Mouse (Mus musculus) heart, adult 18-20 months (tissue): ENCODE measurements at regions not wholly inside any gene's neighbourhood (a gene's known extent, or its start where the extent isn't known, plus 50 kb on each side); places are given as distances from the start of the nearest gene placed in this dataset.

Experiments
- DNase-seq, 2 experiments: peaks; one replicate each; pipeline ENCODE4 v3.0.0; 2021 to 2022; ENCODE audit warnings: mixed read lengths in 1 of 2

DNA sequence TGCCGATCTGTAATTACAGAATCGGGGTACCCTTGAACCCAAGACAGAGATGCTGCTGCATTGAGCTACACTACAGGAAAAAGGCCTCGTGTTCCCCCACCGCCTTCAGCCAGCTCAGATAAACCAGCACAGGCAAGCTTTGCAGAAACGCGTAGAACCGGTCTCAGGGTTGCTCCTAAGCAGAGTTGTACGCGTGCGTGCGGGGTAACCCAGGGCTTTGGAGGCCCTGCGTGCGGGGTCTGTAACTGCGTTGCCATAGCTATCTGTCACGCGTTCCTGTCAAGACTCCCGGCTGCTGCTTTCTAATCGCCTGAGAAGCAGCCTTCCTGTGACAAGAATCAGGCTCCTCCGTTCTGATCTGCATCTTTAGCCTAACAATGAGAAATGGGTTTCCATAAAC lies 69.6 kb upstream of the Hnrnpa3 start:
- DNase-seq: peak in 1 of 2 experiments; percentile 35

DNA sequence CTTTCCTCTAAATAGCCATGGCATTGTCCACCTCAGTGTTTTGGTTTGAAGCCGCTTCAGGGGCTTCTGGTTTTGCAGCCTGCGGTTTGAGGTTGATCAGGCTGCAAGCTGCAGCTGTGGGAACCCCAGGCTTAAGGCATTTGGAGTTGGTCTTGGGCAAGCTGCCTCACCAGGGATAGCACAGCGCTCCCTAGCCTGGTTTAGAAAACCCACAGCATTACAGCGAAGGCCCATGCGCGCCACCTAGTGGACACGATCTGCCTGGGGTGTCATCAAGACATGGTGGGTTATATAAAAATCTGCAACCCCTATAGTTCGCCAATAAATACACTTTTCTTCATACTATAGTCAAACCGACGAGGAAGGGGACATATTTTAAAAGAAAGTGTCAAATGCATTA lies 68.9 kb upstream of the Hnrnpa3 start:
- DNase-seq: peak; percentile 87 to 93

DNA sequence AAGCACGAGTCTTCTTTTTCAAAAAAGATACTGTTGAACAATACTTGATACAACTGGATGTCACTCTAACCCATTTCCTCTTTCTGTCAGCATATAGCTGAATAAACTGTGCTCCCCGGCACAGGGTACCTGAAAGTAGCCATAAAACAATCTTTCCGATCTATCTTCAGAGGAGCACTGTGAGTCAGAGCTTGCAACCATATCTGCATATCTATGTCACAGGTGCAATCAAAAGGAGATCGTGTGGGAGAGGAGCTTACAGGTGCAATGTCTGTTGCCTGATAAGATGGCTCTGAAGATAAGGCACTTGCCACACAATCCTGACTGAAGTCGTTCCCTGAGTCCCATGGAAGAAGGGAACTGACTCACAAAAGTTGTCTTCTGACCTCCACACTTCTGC lies 58.5 kb upstream of the Hnrnpa3 start:
- no peak for DNase-seq

DNA sequence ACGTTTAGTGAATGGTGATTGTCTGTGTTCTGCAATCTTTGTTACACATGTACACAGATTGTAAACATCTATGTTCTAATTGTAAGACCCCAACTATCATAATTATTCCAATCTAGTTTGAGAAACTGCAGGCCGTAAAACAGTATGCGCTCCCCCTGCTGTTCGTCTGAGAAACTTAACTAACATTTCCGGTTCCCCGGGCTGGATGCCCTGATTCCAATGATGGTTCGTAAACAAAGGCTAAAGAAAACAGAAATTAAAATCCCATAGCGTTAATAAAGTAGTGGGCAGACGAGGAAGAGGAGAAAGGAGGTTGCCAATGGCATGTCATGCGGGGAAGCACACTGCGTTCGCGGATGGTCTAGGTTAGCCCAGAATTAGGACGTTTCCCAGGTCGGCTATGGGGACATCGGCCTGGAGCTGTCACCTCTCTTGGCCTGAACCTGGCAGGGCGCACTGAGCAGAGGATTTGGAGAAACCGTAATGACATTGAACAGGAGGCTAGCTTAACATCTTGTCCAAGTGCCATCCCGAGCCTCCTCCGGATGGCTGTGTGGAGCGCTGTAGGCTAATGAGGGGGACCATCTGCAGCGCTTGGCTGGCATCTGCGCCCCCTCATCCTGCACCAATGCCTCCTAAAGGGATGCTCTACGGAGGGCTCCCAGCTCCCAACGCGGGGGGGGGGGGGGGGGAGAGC lies 55.7 kb upstream of the Hnrnpa3 start:
- DNase-seq: peak; percentile 45 to 80

DNA sequence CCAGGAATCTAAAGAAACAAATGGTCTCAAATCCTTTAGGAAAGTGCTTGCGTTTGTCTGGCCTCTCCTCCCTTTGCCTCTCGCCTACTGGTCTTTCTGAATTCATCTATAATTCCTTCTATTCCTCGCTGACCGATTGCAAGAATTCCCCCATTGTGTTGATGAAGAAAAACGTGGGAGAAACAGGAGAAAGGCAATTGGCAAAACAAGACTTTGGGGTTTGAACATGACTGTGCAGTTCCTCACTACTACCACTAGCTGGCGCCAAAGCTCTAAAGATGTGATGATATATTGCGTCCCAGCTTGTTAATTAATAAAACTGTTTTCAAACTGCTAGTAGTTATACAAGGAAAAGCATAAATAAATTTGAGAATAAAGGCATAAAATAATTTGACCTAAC lies 53.4 kb upstream of the Hnrnpa3 start:
- peak; percentile 62 to 81 for DNase-seq

DNA sequence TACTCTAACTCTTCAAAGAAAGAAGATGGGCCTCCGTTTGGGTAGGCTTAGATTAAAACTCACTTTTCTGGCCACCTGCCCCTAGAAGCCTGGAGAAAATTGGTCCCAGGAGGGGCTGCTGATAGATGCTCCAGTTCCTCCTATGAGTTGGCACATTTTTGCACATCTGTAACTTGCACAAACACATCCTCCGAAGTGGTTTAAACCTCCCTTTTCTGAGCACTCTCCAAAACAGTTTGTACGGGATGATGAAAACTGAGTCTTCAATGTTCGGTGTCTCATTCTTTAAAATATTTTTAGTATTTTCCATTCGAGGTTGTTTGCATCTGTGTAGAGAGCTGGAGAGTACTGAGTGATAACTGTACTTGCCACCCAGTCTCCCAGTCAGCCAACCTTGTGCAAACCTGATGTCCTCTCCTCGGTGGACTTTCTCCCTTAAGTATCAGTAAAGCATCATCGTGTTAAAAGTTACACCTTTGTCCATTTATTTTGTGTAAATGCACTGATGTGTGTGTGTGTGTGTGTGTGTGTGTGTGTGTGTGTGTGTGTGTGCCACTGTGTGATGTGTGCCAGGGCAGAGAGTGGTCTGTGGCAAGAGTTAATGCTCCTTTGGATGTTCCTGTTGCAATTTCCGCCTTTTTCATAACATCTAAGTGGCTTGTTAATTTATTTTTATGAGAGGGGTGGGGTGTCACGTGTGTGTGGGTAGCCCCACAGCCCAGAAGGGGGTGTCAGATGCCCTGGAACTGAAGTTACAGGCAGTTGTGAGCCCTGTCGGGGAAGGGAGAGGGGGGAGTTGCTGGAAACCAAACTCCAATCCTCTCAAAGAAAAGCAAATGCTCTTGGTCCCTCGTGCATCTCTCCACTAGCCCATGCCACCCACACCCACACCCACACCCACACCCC lies 51.8 kb upstream of the Hnrnpa3 start:
- DNase-seq: no peak

DNA sequence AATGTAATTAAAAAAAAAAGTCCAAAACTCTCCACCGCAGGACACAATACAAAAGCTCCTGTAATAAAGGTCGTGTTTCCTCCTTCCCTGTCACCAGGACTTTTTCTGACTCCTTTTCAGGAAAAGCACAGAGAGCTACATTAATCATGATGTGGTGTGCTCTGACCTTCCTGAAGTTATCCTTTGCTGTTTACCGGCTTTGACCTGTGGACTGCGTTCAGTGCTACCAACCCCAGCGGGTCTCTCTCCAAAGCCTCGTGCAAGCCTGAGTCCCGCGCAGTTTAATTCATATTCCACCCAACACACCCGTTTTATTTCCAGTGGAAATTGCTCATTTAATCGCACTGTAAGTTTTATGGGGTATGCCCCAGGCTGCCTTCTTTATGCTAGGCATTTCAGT lies 51.1 kb upstream of the Hnrnpa3 start:
- no peak for DNase-seq

DNA sequence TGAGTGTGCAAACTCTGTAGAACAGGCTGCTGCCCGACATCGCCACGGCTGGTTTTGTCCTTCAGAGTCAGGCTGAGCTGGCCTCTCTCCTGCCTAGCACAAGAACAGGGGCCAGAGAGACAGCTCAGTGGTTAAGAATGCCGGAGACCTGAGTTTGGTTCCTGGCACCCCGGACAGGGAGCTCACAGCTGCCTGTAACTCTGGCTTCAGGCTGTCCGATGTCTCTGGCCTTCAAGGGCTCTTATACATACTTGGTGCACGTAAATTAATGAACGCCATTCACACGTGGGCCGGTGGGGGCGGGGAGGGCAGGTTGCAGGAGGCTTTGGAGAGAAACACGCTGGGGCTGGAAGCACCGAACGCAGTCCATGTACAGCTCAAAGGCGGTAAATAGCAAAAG lies 50.6 kb upstream of the Hnrnpa3 start:
- DNase-seq: peak in 1 of 2 experiments; percentile 36

DNA sequence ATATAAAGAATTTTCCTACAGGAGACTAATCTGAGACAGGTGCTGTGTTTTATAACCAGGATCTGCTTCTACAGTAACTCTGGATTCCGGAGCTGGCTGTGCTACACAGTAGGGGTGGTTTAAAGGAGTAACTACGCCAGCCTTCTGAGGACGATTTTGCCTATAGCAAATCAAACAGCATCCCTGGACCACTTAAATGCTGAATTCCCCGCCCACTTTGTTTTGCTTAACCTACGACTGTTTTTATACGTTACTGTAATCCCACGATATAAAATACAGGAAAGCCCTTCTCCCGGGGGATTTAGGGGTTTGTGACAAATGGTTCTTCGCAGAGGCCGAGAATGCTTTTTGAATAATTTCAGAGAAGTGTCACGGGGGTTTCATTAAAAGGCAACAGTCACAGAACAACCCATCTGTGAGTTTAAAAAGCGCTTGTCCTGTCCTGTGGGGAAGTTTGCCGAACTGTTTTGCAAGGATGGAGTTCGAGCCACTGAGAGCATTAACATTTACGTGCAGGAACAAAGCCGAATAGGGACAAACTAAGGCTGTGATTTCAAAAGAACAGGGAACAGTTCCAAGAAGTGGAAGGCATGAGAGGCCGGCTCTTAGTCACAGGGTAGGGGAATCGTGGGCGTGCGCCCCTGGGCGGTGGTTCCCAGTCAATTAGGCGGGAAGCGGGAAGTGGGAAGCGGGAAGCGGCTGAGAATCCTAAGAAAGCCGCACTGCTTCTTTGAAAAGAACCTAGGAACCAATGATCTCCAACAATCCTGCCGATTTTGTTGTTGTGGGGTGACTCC lies 49.7 kb upstream of the Hnrnpa3 start:
- DNase-seq: peak; percentile 68 to 74
